Mouse (Mus musculus) thymus, postnatal 36 days (tissue): ENCODE data around the gene Zfp708.
"Not testable (repeated sequence)": the region's sequence is repeated elsewhere in the genome, so short reads cannot be mapped to it uniquely, and the experiment has no call there.

Experiments used
- DNase-seq, 2 experiments: peaks; one replicate each; pipeline ENCODE4 v3.0.0; 2022; ENCODE audit warnings: mixed read lengths in 2 of 2

Zfp708 gene

GRCm38 (mm10) chr13:67097876-67098275, at the start of gene Zfp708:
Gene Zfp708, minus strand, starts transcription at chr13:67097976.
- DNase-seq: no peak

GRCm38 (mm10) chr13:67128038-67128721, 30.4 kb upstream of the Zfp708 start:
- DNase-seq: peak; percentile 69 to 71

- not testable (repeated sequence) for DNase-seq
These were observed 29.7 kb upstream of the Zfp708 start for GRCm38 (mm10) chr13:67127507-67127906.

GRCm38 (mm10) chr13:67124460-67124859, 26.7 kb upstream of the Zfp708 start:
- no peak for DNase-seq

GRCm38 (mm10) chr13:67121360-67121759, 23.6 kb upstream of the Zfp708 start, which contains the start of gene Zfp759:
Gene Zfp759, plus strand, starts transcription at chr13:67121660.
- DNase-seq: not testable (repeated sequence)

GRCm38 (mm10) chr13:67116163-67116562, 18.4 kb upstream of the Zfp708 start, which contains the start of gene Rslcan18:
Gene Rslcan18, minus strand, starts transcription at chr13:67116263.
- not testable (repeated sequence) for DNase-seq

GRCm38 (mm10) chr13:67113287-67113686, 15.5 kb upstream of the Zfp708 start:
- no peak for DNase-seq

- DNase-seq: no peak
These were observed 14.3 kb upstream of the Zfp708 start for GRCm38 (mm10) chr13:67112096-67112495.

GRCm38 (mm10) chr13:67108821-67109206, 11.0 kb upstream of the Zfp708 start:
- DNase-seq: peak; percentile 53 to 71

- peak; percentile 80 to 83 for DNase-seq
These were observed 10.5 kb upstream of the Zfp708 start, which contains the start of gene Gm28557 for GRCm38 (mm10) chr13:67108194-67108820. Gene Gm28557, minus strand, starts transcription at chr13:67108604.

GRCm38 (mm10) chr13:67107681-67108080, 9.9 kb upstream of the Zfp708 start:
- DNase-seq: no peak

GRCm38 (mm10) chr13:67090154-67090553, 7.6 kb downstream of the Zfp708 start:
- DNase-seq: no peak

GRCm38 (mm10) chr13:67081946-67082345, 15.8 kb downstream of the Zfp708 start:
- DNase-seq: no peak

- peak; percentile 52 to 53 for DNase-seq
These were observed 16.5 kb downstream of the Zfp708 start for GRCm38 (mm10) chr13:67081142-67081713.

GRCm38 (mm10) chr13:67077244-67077643, 20.5 kb downstream of the Zfp708 start:
- no peak for DNase-seq

- no peak for DNase-seq
These were observed 25.0 kb downstream of the Zfp708 start for GRCm38 (mm10) chr13:67072786-67073185.

- no peak for DNase-seq
These were observed 32.4 kb downstream of the Zfp708 start for GRCm38 (mm10) chr13:67065386-67065785.

- no peak for DNase-seq
These were observed 35.3 kb downstream of the Zfp708 start for GRCm38 (mm10) chr13:67062427-67062826.

- peak; percentile 87 to 89 for DNase-seq
These were observed 36.9 kb downstream of the Zfp708 start, which contains the start of gene Zfp712 for GRCm38 (mm10) chr13:67060786-67061358. Gene Zfp712, minus strand, starts transcription at chr13:67061170.

- no peak for DNase-seq
These were observed 37.5 kb downstream of the Zfp708 start for GRCm38 (mm10) chr13:67060161-67060785.
